Mouse (Mus musculus) brain, embryonic 14.5 days (tissue): ENCODE results near the gene Mctp2.

Experiments
- CTCF ChIP-seq: fragments of 200-500 bp; IDR thresholded peaks from 2 replicates; pipeline ENCODE4 v1.5.1; 2012; ENCODE audit warnings: inconsistent platforms, mild to moderate bottlenecking, moderate library complexity, borderline replicate concordance; ENCODE audit not compliant: insufficient read depth, insufficient read length; ENCODE audit errors: extremely low read depth
- POLR2A ChIP-seq: fragments of 200-500 bp; IDR thresholded peaks from 2 replicates; pipeline ENCODE4 v1.6.1; 2012; ENCODE audit warnings: mild to moderate bottlenecking, inconsistent platforms, borderline replicate concordance; ENCODE audit not compliant: poor library complexity, insufficient read depth, insufficient read length, severe bottlenecking; ENCODE audit errors: extremely low read depth

DNA sequence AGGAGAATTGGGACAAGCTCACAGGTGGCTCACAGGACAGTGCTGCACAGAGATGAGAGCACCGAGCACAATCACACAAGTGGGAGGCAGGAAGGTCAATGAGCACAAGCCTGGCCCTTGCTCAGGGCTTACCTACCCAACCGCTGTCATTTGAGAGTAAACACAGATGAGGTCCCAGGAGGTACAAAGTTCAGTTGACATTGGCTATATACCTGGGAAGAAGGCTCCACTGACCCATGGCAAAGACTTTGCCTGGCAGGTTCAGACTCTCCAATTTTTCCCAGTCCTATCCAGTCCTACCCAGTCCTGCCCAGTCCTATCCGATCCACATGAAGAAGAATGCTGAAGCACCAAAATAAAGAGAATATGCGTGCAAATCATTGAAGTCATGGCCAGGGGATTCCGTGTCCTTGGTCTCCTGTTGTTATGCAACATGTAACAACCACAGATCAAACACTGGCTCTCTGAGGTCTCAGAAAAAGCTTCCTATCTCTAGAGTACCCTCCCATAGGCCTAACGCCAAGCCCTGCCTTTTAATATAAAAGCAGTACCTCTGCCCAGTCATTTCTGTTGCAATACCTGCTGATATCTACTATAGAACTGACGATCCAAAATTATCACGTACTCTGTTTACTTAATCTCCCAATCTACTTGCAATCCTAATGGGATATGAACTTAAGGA is 14.0 kb downstream of the Mctp2 start:
- no peak for TF ChIP-seq POLR2A
- TF ChIP-seq CTCF, result no peak
